Mouse (Mus musculus): ENCODE measurements around the gene Runx1.

Runx1 gene

GRCm38 (mm10) chr16:92697227-92697736 lies 128.7 kb downstream of the Runx1 start:
- DNase-seq, result peak; percentile 81

- DNase-seq, result peak; percentile 10
These were observed 129.4 kb downstream of the Runx1 start for GRCm38 (mm10) chr16:92696411-92697015.

GRCm38 (mm10) chr16:92695981-92696380 lies 130.0 kb downstream of the Runx1 start:
- no peak for DNase-seq

- peak; percentile 11 for DNase-seq
These were observed 130.6 kb downstream of the Runx1 start for GRCm38 (mm10) chr16:92695200-92695921.

- DNase-seq, result no peak
These were observed 131.3 kb downstream of the Runx1 start for GRCm38 (mm10) chr16:92694496-92695106.

- no peak for DNase-seq
These were observed 135.2 kb downstream of the Runx1 start for GRCm38 (mm10) chr16:92690759-92691158.

GRCm38 (mm10) chr16:92688941-92689340 lies 137.0 kb downstream of the Runx1 start:
- DNase-seq, result no peak

- DNase-seq, result no peak
These were observed 139.0 kb downstream of the Runx1 start for GRCm38 (mm10) chr16:92686978-92687377.

- DNase-seq, result no peak
These were observed 140.1 kb downstream of the Runx1 start for GRCm38 (mm10) chr16:92685766-92686315.

GRCm38 (mm10) chr16:92684423-92685211 lies 141.3 kb downstream of the Runx1 start:
- DNase-seq, result no peak

GRCm38 (mm10) chr16:92676630-92677029 lies 149.3 kb downstream of the Runx1 start:
- no peak for DNase-seq

- DNase-seq, result no peak
These were observed 150.3 kb downstream of the Runx1 start for GRCm38 (mm10) chr16:92675677-92676076.

- DNase-seq, result no peak
These were observed 151.0 kb downstream of the Runx1 start for GRCm38 (mm10) chr16:92674916-92675450.

- DNase-seq, result no peak
These were observed 151.7 kb downstream of the Runx1 start for GRCm38 (mm10) chr16:92674121-92674816.

- DNase-seq, result no peak
These were observed 157.1 kb downstream of the Runx1 start for GRCm38 (mm10) chr16:92668807-92669206.

GRCm38 (mm10) chr16:92661757-92662156 lies 164.2 kb downstream of the Runx1 start:
- DNase-seq, result no peak

- DNase-seq, result no peak
These were observed 169.2 kb downstream of the Runx1 start for GRCm38 (mm10) chr16:92656750-92657149.

- DNase-seq, result no peak
These were observed 171.5 kb downstream of the Runx1 start for GRCm38 (mm10) chr16:92654294-92654950.

GRCm38 (mm10) chr16:92653816-92654215 lies 172.1 kb downstream of the Runx1 start:
- DNase-seq, result peak; percentile 12

GRCm38 (mm10) chr16:92651256-92651655 lies 174.7 kb downstream of the Runx1 start:
- no peak for DNase-seq

GRCm38 (mm10) chr16:92646153-92646552 lies 179.8 kb downstream of the Runx1 start:
- no peak for DNase-seq

All from kidney, adult 9 months (tissue).